Mouse (Mus musculus) CH12.LX (cell line): ENCODE results near the gene Bicdl1. TPM values are rescaled to one million over a fixed set of nuclear protein-coding genes. Genes with fewer than 3 reads are reported as not detected.

Experiments
- DNase-seq: peaks from one replicate; pipeline ENCODE4 v3.0.0-alpha.2; 2013; ENCODE audit errors: extremely low read depth
- H3K27ac ChIP-seq: 2 replicates; pipeline ENCODE4 v1.5.1; 2012; ENCODE audit warnings: low read depth, mild to moderate bottlenecking, control low read depth, moderate library complexity; ENCODE audit not compliant: insufficient read depth
- H3K27me3 ChIP-seq: replicated peaks from 2 replicates; pipeline ENCODE3; 2012; ENCODE audit warnings: inconsistent platforms
- H3K36me3 ChIP-seq, 2 experiments: replicated peaks in 1 of 2; 2 replicates each; pipeline versions ENCODE3 to v1.6.1; 2012; ENCODE audit warnings: inconsistent platforms in 1 of 2, low read length in 1 of 2, mild to moderate bottlenecking in 1 of 2, mixed read lengths in 1 of 2, moderate library complexity in 1 of 2; ENCODE audit not compliant: control insufficient read depth in 1 of 2, insufficient read depth in 1 of 2
- H3K4me1 ChIP-seq, 2 experiments: 2 replicates each; pipeline ENCODE4 v1.6.1; 2012; ENCODE audit warnings: inconsistent platforms in 1 of 2, moderate library complexity in 1 of 2; ENCODE audit not compliant: insufficient read depth in 2 of 2, control insufficient read depth in 1 of 2
- H3K4me2 ChIP-seq: 2 replicates; pipeline ENCODE4 v1.6.1; 2012; ENCODE audit warnings: low read depth, mild to moderate bottlenecking, control low read depth; ENCODE audit not compliant: poor library complexity, insufficient read depth, severe bottlenecking
- H3K4me3 ChIP-seq, 3 experiments: fragments of 150-350 bp in 1 of 3; sonication (generic) in 1 of 3; replicated peaks in 1 of 3; 2 replicates each; pipeline versions ENCODE3 to v1.5.1; 2011 to 2012; ENCODE audit warnings: low read depth in 2 of 3, low read length in 2 of 3, mild to moderate bottlenecking in 2 of 3, moderate library complexity in 2 of 3, control low read depth in 1 of 3, improper control_type of control experiment in 1 of 3, inconsistent platforms in 1 of 3, mixed read lengths in 1 of 3; ENCODE audit not compliant: poor library complexity in 1 of 3
- H3K79me2 ChIP-seq: replicated peaks from 2 replicates; pipeline ENCODE4 v1.6.1; 2012; ENCODE audit warnings: mild to moderate bottlenecking, moderate library complexity; ENCODE audit not compliant: control insufficient read depth, poor library complexity, insufficient read depth, severe bottlenecking; ENCODE audit errors: extremely low read depth
- H3K9ac ChIP-seq: 2 replicates; pipeline ENCODE4 v1.6.1; 2012; ENCODE audit warnings: low read depth, mild to moderate bottlenecking, control low read depth, moderate library complexity; ENCODE audit not compliant: insufficient read depth
- H3K9me3 ChIP-seq: replicated peaks from 2 replicates; pipeline ENCODE3; 2012; ENCODE audit warnings: low read length, inconsistent platforms, mixed read lengths
- BHLHE40 ChIP-seq: IDR thresholded peaks from 2 replicates; pipeline ENCODE4 v1.6.1; 2011; ENCODE audit warnings: mild to moderate bottlenecking, low read depth, low read length, improper control_type of control experiment
- CHD2 ChIP-seq: IDR thresholded peaks from 2 replicates; pipeline ENCODE4 v1.6.1; 2011; ENCODE audit warnings: low read length, improper control_type of control experiment
- E2F4 ChIP-seq: IDR thresholded peaks from 2 replicates; pipeline ENCODE4 v1.6.1; 2011; ENCODE audit warnings: low read depth, low read length, improper control_type of control experiment; ENCODE audit not compliant: insufficient replicate concordance
- ELF1 ChIP-seq: IDR thresholded peaks from 2 replicates; pipeline ENCODE4 v1.6.1; 2014; ENCODE audit warnings: low read depth, mild to moderate bottlenecking, inconsistent platforms, low read length, improper control_type of control experiment
- IRF4 ChIP-seq: IDR thresholded peaks from 2 replicates; pipeline ENCODE4 v1.6.1; 2014; ENCODE audit warnings: low read depth, mild to moderate bottlenecking, inconsistent platforms, low read length, improper control_type of control experiment
- KAT2A ChIP-seq: IDR thresholded peaks from 2 replicates; pipeline ENCODE4 v1.6.1; 2012; ENCODE audit warnings: low read length, improper control_type of control experiment, inconsistent platforms; ENCODE audit not compliant: insufficient replicate concordance
- MAFK ChIP-seq: IDR thresholded peaks from 2 replicates; pipeline ENCODE4 v1.6.1; 2011; ENCODE audit warnings: low read length, improper control_type of control experiment; ENCODE audit not compliant: insufficient replicate concordance
- MAX ChIP-seq: IDR thresholded peaks from 2 replicates; pipeline ENCODE4 v1.6.1; 2011; ENCODE audit warnings: low read length, improper control_type of control experiment
- MEF2A ChIP-seq: IDR thresholded peaks from 2 replicates; pipeline ENCODE4 v1.6.1; 2014; ENCODE audit warnings: low read depth, mild to moderate bottlenecking, inconsistent platforms, low read length, improper control_type of control experiment, borderline replicate concordance
- NELFE ChIP-seq: IDR thresholded peaks from 2 replicates; pipeline ENCODE4 v1.6.1; 2011; ENCODE audit warnings: low read depth, low read length, improper control_type of control experiment
- NRF1 ChIP-seq: IDR thresholded peaks from 2 replicates; pipeline ENCODE4 v1.6.1; 2014; ENCODE audit warnings: low read depth, mild to moderate bottlenecking, inconsistent platforms, low read length, improper control_type of control experiment, moderate library complexity
- PAX5 ChIP-seq: IDR thresholded peaks from 2 replicates; pipeline ENCODE4 v1.6.1; 2012; ENCODE audit warnings: low read length, inconsistent platforms, mixed read lengths
- POLR2A ChIP-seq: IDR thresholded peaks from 2 replicates; pipeline ENCODE4 v1.6.1; 2011; ENCODE audit warnings: low read depth, mild to moderate bottlenecking, improper control_type of control experiment, low read length
- RCOR1 ChIP-seq: conservative IDR thresholded peaks from 2 replicates; pipeline ENCODE4 v1.6.1; 2012; ENCODE audit warnings: low read depth, mild to moderate bottlenecking, inconsistent platforms, low read length, improper control_type of control experiment
- SMC3 ChIP-seq: IDR thresholded peaks from 2 replicates; pipeline ENCODE4 v1.6.1; 2011; ENCODE audit warnings: low read depth, low read length, improper control_type of control experiment
- TBP ChIP-seq: conservative IDR thresholded peaks from 2 replicates; pipeline ENCODE4 v1.6.1; 2011; ENCODE audit warnings: low read depth, low read length, improper control_type of control experiment
- USF1 ChIP-seq: IDR thresholded peaks from 2 replicates; pipeline ENCODE4 v1.6.1; 2014; ENCODE audit warnings: low read depth, mild to moderate bottlenecking, inconsistent platforms, low read length, improper control_type of control experiment
- USF2 ChIP-seq: conservative IDR thresholded peaks from 2 replicates; pipeline ENCODE4 v1.6.1; 2011; ENCODE audit warnings: low read depth, low read length, improper control_type of control experiment
- dilution Hi-C: fragments of 300-500 bp; cut with MboI; formaldehyde crosslinking; loops from 2 replicates; pipeline ENCODE4 v1.14.3; 2020; ENCODE audit warnings: low sequenced_read_pairs; ENCODE audit not compliant: extremely low pct_unique_long_range_greater_than_20kb, extremely low pct_ligation_motif_present
- in situ Hi-C: fragments of 300-500 bp; cut with MboI; formaldehyde crosslinking; loops from 3 replicates; pipeline ENCODE4 v1.14.3; 2019; ENCODE audit warnings: low sequenced_read_pairs, low pct_ligation_motif_present, low pct_unique_long_range_greater_than_20kb, mixed read lengths
- polyA plus RNA-seq: library from polyadenylated mRNA; unstranded; fragments of >175 nt; gene quantifications from 2 replicates; pipeline ENCODE4 v1.2.1, GENCODE M21; 2012; ENCODE audit warnings: low read depth; ENCODE audit not compliant: insufficient read length
- total RNA-seq, 2 experiments: library from RNA; depleted of rRNA; stranded (reverse); fragments of 300-350 nt in 1 of 2; fragments of >200 nt in 1 of 2; gene quantifications; 2 replicates each; pipeline ENCODE4 v1.2.3; 2012 to 2014

Bicdl1 gene
- total and polyA plus RNA-seq, 3 experiments, result 1.9 to 3.5 (median 2.3) TPM

DNA sequence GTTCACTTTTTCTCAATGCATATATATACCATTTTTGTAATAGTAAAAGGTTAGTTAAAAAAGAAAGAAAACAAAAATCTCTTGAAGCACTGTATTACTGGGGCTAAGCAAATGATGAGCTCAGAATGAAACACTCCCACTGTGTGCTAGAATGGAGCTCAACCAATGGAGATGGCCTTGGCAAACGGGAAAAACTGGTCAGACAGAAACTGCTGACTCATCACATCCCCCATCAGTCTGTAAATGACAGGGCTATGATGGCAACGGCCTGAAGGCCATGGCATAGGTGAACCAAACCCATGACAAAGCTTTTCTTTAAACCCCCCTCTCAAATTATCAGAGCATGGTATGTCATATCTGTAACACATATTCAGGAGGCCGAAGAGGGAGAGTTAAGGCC, 29.4 kb downstream of the Bicdl1 start:
- peak; percentile 40 for DNase-seq
- H3K4me1 ChIP-seq, result peaks cover 0 to 21% of the 10 kb centered on the region in 2 experiments; a peak in 1 of 4 replicates
- in situ Hi-C loops, result no loop called here
- H3K4me3 ChIP-seq, result no peak overlapping the region
- no peak for TF ChIP-seq CHD2
- TF ChIP-seq MAFK, result peak; percentile 98
- H3K36me3 ChIP-seq, result no peaks in the 10 kb centered on the region
- no peak overlapping the region for H3K4me2 ChIP-seq
- no peaks in the 10 kb centered on the region for H3K79me2 ChIP-seq
- no peaks in the 10 kb centered on the region for H3K9me3 ChIP-seq
- H3K27ac ChIP-seq, result no peak overlapping the region
- H3K27me3 ChIP-seq, result peaks cover 2% of the 10 kb centered on the region
- dilution Hi-C loops, result no loop called here
- no peak overlapping the region for H3K9ac ChIP-seq

DNA sequence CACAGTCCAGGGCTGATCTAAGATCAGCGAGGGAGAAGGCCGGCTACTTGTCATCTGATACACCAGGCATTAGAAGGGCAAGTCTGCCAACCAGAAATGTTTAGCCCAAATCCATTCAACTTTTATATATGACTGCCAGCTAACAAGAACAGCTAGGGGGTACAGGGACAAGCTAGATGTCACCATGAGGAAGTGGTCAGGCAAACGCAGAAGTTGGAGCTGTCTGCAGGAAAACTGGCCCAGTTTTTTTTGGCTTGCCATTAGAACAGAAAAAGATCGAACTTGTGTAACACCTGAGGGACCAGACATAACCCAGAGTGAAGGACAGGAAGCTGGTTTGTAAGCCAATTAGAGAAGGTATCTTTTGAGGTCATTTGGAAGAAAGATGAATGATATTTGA, 30.2 kb downstream of the Bicdl1 start:
- no peak overlapping the region for H3K9ac ChIP-seq
- DNase-seq, result no peak
- H3K27me3 ChIP-seq, result peaks cover 2% of the 10 kb centered on the region
- TF ChIP-seq MEF2A, result no peak
- TF ChIP-seq USF1, result no peak
- TF ChIP-seq ELF1, result no peak
- no peak for TF ChIP-seq RCOR1
- TF ChIP-seq KAT2A, result no peak
- TF ChIP-seq PAX5, result no peak
- no peak for TF ChIP-seq IRF4
- TF ChIP-seq POLR2A, result no peak
- TF ChIP-seq USF2, result no peak
- TF ChIP-seq E2F4, result no peak
- TF ChIP-seq SMC3, result no peak
- no peak for TF ChIP-seq NELFE
- TF ChIP-seq NRF1, result no peak
- no peak for TF ChIP-seq TBP
- TF ChIP-seq MAX, result no peak
- TF ChIP-seq BHLHE40, result no peak
- H3K27ac ChIP-seq, result no peak overlapping the region
- no peaks in the 10 kb centered on the region for H3K9me3 ChIP-seq
- H3K79me2 ChIP-seq, result no peaks in the 10 kb centered on the region
- dilution Hi-C loops, result no loop called here
- H3K4me3 ChIP-seq, result no peak overlapping the region
- peaks cover 0 to 21% of the 10 kb centered on the region in 2 experiments; a peak in 1 of 4 replicates for H3K4me1 ChIP-seq
- in situ Hi-C loops, result no loop called here
- H3K36me3 ChIP-seq, result no peaks in the 10 kb centered on the region
- H3K4me2 ChIP-seq, result no peak overlapping the region
